Mouse (Mus musculus) lung, postnatal 0 days (tissue): Measurements from ENCODE around the gene Celsr2.

Experiments used
- CTCF ChIP-seq: IDR thresholded peaks from 2 replicates; pipeline ENCODE4 v1.5.1; 2016; ENCODE audit warnings: antibody characterized with exemption, mild to moderate bottlenecking
- EP300 ChIP-seq: IDR thresholded peaks from 2 replicates; pipeline ENCODE4 v1.6.1; 2016; ENCODE audit warnings: antibody characterized with exemption, mild to moderate bottlenecking, control low read depth

DNA sequence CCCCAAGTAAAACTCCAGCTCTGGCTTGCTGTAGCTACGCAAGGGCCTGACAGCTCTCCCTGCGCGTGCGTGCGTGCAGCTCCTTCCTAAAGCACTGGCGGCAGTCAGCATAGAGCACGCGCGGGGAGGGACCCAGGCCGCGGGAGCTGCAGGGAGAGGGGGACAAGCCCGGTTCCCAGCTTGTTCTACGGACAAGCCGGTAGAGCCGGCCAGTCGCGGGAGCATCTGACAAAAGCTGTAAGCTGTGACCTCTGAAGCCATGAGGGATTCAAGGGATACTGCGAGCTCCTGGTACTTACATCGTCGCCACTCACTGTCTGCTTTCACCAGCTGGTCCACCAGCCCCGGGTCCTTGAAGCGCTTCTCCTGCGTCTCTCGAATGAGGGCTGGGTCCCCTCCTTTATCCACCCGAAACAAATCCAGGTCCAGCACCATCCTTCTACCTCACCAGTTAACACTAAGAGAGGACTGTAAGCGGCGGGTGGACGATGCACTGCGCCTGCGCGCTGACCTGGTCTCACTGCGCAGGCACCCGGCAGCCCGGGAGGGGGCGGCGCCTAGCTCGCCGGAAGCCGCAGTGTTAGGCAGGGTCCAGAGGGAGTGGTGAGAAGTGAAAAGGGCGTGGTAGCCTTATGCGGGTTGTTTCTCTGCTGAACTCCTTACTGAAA, 29.5 kb upstream of the Celsr2 start, which contains the start of gene Sars:
- TF ChIP-seq CTCF: peak; percentile 52
- no peak for TF ChIP-seq EP300
